Mouse (Mus musculus): ENCODE measurements around the gene Sdhb.
A peak's percentile ranks its signal among the peaks of the same experiment; 100 is the strongest.

Gene Sdhb

DNA sequence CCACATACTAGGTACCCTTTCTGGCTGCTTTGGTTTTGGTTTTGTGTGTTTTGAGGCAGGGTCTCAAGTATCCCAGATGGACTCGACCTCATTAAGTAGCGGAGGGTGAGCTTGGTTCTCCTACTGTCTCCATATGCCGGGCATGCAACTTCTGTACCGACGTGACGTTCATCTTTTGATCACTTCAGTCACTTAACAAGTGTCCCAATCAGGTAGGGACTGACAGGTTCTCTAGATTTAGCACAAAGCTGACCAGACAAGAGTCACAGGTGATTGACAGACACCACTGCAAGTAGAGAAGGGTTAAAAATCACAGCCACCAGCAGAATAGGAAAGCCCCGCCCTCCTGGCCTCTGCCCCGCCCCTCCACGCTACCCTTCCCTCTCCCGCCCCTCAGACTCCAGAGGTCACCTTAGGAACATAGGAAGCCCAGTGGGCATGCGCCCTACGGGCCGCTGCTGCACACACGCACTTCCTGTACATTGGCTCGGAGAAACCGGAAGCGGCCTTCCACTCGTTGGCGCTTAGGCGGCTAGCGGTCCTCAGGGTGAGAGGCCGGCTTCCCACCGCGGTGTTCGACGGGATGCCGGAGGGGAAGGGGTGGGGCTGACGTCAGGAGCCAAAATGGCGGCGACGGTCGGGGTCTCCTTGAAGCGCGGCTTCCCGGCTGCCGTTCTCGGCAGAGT lies at the start of gene Sdhb:
TSS of gene Sdhb (plus strand) at position 423 of the 686 bp plus-strand sequence.
- peak; percentile 80 for DNase-seq (ENCODE audit: low spot score)

DNA sequence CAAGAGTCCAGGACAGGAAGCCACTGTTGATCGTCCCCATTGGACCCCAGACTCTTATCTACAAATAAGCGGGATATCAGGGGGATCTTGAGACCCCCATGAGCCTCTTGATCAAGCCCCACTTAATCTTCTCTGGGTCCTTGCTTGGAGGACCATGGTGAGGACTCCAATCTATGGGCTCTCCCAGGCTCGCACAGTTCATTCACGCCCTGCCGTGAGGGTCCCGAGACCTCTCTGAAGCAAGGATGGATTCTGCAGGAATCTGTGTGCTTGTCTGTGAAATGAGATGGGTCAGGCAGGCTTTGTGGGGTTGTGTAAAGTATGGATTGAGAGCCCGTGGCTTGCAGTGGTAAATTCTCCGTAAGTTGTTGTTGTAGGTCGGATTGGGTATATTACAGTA lies 49.6 kb upstream of the Sdhb start:
- DNase-seq (ENCODE audit: low spot score): no peak

DNA sequence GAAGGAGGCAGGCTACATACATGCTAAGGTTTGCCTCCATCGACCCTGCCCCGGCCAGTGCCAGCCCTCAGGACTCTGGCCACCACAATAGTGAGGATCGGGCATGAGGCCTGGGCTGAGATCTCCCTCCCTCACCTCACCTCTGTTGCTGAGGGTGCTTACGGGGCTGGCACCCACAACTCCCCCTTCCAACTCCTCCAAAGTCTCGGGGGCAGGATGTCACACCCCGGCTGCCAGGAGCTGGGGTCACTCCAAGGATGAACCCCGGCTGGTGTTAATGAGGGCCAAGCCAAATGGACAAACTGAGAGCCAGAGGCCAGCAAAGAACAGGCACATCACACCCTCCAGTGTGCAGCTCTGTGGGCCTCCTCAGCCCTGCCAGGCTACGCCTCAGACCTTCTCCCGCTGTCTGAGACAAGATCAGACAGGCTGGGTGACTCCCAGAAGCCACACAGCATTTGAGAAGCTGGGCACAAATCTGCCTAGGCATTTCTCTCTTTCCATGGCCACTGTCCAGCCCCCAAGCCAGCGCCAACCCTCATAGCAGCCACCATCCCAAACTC lies 48.7 kb upstream of the Sdhb start:
- no peak for DNase-seq (ENCODE audit: low spot score)

DNA sequence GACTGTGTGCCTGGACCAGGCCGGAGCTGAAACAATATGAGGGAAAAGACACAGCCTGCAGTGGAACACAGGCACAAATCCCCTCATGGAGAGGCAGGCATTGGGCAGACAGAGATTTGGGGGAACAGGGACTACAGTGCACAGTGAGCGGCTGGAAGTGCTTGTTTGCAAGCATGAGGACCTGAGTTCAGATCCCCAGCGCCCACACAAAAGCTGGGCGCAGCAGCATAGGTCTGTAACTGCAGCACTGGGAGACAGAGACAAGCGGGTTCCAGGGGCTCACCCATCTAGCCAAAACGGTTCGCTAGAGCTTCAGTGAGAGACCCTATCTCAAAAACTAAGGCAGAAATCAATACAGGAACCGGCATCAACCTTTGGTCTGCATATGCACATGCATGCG lies 47.4 kb upstream of the Sdhb start:
- no peak for DNase-seq (ENCODE audit: low spot score)

DNA sequence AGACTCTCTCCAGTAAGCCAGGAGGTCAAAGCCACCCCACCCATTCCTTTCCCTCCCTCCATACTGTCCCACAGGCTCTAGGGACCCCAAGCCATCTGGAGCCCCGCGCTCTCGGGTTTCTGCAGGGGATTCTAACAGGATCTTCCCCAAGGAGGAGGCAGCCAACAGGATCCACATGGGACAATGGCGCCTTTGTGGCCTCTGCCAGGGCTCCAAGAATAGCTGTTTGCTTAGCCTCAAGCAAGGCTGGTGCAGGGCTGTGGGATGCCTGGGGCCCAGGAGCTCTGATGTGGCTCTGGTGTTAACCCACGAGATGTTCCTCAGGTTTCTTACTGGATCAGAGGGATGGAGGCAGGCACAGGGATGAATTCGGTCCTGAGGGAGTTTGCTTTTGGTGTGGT lies 46.3 kb upstream of the Sdhb start:
- no peak for DNase-seq (ENCODE audit: low spot score)

DNA sequence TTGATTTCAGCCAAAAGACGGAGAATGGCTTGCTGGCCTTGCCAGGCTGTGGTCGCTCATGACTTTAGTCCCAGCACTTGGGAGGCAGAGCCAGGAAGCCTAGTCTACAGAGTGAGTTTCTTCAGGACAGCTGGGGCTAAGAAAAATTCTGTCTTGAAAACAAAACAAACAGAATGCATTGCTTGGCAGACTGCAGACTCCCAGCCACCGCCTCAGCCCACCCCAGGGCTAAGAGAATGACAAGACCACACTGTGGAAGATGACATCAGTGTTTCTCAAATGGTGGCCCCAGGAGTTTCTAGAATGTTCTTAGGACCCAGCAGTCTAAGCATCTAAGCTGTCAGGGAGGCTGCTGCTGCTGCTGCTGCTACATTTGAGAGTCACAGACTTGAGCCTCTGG lies 45.8 kb upstream of the Sdhb start:
- DNase-seq (ENCODE audit: low spot score): no peak

DNA sequence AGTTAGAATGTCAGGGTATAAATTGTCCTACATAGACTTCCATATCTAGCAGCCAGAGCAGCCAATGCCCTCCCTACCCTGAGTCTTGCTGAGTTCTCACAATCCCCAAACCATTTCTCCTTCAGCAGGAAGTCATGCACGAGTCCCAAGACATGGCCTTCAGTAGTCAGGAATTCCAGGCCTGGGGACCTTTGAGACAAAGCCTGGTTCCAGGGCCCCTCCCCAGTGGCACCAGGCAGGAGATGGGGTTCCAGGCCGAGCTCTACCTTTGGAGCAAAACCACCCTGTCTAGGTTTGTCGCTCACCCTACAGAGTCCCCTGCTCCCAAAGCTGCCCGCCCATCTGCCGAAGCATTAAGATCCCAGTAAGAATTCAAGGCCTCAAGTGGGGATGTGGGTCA lies 44.7 kb upstream of the Sdhb start:
- no peak for DNase-seq (ENCODE audit: low spot score)

DNA sequence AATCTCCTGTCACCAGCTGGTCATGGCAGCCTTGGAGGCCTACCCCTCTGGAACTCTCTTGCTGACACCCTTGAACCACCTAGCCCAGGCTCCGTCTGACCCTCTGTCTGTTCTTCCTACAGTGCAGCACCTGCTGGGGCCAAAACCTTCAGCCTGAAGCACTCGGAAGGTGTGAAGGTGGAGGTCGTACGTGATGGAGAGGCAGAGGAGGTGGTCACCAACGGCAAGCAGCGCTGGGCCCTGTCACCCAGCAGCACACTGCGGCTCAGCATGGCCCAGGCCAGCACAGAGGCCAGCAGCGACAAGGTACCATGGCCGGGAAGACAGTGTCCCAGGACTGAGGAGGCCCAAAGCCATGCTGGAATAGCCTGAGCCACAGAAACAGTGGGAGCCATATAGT lies 43.6 kb upstream of the Sdhb start:
- DNase-seq (ENCODE audit: low spot score): no peak

DNA sequence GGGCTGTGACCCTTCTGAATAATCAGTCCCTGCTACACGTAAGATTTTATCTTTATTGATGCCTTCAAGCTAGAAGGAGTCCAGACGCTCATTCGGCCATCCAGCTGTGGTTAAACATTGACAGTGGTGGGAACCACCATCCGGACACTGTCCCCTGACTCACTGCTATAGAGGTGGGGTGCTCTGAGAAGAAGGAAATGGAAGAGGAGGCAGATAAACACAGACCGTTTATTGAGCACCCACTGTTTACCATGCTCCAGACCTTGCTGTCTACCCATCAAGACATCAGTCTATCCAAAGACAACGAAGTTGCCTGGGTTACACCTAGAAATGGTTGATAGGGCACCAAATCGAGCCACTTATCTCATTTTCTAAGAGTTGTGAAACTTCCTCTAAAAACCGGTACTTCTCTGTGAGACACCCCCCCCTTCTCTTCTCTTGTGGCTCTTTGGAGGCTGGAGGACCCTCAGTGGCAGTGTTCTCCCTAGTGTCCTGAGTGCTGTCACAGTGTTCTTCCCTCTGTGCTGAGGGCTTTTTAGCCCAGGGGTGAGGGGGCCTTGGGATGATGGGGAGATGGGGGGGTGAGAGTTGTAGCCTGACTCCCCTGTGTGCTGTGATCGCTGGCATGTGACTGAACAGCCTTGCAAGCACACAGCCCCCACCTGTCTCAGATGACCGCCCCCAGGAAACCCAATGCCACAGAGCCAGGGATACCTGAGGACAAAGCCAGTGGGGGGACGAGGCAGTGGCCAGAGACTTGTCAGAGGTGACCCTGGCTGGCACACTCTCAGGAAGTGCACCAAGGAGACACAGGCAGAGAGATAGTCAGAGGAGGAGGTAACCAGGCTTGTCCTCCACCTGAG lies 40.8 kb upstream of the Sdhb start:
- DNase-seq (ENCODE audit: low spot score): no peak

DNA sequence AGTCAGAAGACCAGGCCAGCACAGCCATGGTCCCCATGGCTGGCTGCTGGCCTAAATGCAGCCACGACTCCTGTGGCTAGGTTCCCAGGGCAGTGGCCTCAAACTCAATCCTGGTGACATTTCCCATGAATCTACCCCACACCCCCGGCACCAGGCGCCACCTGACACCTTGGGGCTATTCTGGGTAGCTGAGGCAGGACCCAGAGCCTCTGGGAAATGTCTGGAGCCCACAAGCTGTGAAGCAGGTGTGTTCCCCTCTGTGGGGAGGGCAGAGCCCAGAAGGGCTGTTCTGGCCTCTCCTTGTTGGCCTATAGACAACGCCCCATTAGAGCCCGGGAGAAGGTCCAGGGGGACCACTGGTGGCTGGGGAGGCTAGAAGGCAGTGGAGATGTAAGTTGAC lies 38.5 kb upstream of the Sdhb start:
- no peak for DNase-seq (ENCODE audit: low spot score)

DNA sequence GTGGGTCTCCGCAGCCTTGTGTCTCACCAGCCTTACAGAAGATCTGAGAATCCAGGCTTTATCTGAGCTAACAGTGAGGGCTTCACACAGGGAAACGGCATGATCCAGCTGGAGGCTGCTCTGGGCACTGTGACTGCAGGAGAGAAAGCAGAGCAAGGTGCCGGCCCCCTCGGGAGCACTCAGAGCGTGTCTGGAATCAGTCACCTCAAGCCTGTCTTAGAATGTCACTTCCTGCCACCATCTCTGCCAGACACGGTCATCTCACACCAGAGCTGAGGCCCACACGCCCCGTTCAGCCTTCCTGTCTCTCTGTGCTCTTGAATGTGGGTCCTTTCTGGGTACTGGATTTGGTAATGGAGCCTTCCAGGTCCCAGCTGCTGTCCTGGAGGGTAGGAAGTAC lies 35.4 kb upstream of the Sdhb start:
- no peak for DNase-seq (ENCODE audit: low spot score)

DNA sequence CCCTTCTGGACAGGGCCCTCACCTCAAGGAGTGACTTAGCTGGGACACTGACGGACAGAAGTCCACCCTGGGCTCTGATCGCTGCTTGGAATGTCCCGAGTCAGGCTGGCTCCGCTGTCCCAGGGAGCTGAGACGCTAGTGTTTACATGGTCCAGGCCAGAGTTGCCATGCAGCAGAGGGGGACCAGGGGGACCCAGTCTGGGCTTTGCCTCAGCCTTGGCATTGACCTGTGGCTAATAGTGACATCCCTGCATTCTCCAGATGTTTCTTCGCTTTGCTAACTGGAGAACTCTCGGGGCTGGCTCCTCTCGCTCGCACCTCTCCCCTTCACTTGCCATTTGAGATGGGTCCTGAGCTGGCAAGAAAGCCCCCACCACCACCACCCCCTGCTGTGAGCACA lies 32.7 kb upstream of the Sdhb start:
- no peak for DNase-seq (ENCODE audit: low spot score)

DNA sequence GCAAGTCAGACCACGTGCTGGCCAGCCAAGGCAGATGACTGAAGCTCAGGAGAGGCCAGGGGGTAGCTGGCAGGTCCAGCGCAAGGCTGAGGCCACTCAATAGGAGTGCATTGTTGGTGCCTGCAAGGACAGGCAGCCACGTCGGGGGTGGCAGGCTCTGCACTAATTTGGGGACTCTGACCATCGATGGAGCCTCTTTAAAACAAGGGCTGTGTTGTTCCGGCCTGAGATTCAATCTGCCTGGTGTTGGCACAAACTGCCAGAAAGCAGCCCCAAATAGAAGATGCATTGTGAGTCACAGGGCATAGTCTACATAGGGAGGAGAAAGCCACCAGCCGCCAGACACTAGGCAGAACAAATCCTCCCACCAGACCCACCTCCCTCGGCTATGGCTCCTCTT lies 31.3 kb upstream of the Sdhb start:
- no peak for DNase-seq (ENCODE audit: low spot score)

DNA sequence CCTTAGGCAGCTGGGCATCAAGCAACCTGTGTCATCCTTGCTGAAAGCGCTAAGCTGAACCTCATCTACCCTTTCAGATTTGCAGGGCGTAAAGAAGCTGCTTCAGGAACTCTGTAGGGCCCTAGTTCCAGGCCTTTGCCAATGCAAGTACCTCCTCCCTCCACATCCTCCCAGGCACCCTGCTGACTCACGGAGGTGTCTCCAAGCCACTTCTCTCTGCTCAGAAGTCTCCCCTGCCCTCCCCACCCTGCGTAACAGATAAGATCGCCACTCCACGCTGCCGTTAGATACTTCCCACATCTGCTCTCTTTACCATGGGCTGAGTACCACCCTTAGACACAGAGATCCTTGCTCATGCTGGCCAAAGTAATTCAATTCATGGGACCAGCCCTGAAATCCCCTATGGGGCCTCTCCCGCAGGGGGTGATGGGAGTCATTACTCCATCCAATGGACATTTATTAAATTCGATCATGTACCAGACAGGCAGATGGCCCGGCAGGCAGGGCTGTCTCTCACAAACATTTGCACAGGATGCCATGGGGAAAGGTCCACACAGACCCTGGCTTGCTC lies 30.0 kb upstream of the Sdhb start:
- no peak for DNase-seq (ENCODE audit: low spot score)

DNA sequence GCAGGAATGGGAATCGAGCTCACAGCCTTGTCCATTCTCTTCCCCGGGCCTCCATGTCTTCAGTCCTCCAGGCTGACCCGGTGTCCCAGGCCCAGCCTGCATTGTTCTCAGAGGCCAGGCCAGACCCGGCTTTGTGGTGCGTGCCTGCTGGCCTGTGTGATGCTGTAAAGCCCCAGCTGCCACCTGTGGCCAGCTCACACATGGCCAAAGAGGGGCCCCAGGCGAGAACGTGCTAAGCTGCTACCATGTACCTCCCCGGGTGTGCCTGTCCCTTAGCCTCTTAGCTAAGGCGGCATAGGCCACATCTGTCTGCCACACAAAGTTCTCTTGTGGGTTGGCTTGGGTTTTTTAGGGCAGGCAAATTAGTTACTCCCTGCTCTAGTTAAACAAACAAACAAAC lies 25.4 kb upstream of the Sdhb start:
- DNase-seq (ENCODE audit: low spot score): no peak

DNA sequence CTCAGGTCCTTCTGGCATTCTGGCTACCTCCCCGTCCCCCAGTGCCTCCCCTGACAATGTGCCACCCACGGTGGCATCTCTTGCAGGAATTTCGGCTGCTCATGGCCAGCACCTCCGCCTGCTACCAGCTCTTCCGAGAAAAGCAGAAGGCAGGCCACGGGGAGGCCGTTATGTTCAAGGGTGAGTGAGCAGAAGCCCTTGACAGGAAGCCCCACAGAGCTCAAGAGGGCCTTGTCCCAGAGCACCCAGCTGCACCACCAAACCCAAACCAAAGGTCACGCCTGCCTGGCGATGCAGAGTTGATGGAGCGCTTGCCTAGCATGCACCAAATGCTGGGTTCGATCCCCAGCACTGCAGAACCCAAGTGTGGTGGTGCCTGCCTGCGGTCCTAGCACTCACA lies 16.6 kb upstream of the Sdhb start:
- DNase-seq (ENCODE audit: low spot score): no peak

DNA sequence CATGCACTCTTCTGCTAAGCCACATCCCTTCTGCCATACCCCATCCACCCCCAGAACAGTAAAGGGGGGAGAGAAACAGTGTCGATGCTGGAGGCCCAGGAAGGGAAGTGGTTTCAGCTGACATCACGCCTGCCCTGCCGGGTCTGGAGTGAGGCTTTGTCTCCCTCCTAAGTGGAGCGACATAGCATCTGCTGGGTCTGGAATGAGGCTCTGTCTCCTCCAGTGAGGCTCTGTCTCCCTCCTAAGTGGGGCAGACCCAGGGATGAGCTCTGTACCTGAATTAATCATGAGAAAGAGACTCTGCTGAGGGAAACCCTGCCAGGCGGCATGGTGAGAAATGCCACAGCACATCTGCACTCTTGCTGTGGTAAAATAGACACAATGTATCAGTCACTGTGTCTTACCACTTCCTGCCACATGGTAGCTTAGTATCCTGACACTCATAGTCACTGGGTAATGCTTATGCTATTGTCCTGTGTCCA lies 16.0 kb upstream of the Sdhb start:
- DNase-seq (ENCODE audit: low spot score): no peak

DNA sequence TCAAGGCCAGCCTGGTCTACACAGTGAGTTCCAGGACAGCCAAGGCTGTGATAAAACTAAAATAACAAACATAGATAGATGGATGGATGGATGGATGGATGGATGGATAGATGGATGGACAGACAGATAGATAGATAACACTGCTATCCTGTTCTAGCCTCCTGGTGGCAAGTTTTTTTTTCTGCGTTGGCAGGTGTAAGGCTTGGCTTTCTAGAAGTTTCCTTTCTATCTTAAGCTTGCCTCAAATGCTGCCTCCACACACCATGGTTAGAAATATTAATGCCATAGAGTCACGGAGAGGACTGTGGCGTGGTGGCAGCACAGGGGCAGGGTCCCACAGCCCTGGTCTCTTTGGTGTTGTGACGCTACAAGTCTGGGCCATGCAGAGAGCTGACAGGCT lies 15.4 kb upstream of the Sdhb start:
- DNase-seq (ENCODE audit: low spot score): no peak

DNA sequence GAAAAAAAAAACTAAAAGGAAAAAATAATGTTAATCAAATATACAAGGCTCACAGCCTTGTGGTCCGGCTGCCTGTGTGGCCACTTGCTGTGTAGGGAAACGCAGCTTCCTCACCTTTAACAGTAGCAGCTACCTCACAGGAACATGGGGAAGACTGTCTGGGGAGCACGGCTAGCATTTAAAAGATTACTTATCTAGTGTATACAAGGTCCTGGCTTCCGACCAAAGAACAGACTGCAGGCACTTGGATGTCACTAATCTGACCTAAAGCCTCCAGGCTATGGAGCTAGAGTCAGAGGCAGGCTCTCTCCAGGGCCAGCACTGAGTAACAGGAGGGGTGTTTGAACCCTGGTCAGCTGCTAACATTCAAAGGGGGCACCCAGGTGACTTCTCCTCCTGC lies 15.0 kb upstream of the Sdhb start:
- no peak for DNase-seq (ENCODE audit: low spot score)

DNA sequence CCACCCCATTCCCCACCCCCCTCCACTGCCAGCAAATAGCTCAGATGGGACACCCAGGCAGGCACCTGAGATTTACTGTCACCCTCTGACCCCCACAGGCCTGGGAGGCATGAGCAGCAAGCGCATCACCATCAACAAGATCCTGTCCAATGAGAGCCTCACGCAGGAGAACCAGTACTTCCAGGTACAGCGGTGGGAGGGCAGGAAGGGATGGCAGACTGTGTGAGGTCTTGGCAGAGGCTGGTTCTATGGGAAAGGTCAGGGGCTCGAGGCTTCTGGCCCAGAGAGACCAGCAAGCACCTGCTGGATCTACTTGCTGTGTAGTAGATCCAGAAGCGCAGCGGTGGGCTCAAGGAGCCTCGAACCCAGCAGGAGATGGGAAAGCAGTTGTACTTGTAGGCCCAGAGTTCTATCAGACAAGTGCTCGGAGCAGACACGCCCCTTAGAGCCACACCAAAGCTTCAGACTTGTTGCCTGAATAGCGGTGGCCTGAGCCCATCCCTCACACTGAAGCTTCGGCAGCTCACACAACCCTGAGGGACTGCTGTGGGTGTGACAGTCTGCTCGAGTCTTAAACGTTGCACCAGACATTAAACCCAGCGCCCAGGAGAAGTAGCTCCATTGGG lies 14.3 kb upstream of the Sdhb start:
- no peak for DNase-seq (ENCODE audit: low spot score)

DNA sequence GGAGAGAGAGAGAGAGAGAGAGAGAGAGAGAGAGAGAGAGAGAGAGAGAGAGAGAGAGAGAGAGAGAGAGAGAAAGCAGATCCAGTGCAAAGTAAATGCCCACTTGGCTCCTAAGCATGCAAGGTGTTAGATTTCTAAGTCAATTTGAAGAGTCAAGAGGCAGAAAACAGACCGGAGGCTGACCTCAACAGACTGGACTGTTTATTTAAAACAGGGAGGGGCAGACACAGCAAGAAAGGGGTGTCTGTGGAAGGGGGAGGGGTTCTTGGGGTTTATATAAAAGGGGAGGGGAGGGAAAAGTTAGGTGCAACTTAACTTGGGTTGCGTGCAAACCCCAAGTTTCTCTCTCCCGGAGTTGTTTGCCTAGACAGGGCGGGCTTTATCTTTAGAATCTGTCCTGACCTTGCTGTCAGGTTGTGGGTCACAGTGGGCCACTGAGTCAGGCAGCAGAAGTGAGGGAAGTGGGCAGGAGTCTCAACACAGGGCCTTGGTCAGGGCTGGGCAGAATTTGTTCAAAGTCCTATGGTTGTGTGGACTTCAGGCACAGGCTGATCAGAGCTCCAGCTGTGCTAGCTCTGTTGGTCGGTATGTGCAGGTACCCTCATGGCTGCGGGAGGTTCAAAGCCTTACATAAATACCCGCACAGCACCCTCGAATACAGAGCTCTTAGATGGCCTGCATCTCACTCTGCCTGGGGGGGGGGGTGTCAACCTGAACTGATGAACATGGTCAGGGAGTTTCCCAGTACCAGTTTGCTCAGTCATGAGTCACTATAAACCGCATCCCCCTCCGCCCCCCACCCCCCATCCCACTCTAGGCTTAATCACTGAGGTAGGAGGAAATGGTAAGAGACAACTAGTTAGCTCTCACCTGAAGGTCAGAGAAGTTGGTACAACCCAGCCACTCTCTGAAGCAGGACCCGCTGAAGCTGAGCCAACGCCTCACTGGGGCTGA lies 13.2 kb upstream of the Sdhb start:
- no peak for DNase-seq (ENCODE audit: low spot score)

Data from ovary, postnatal 10 days (tissue).